Mouse (Mus musculus): ENCODE measurements around the gene C87977. TPM values are rescaled to one million over a fixed set of nuclear protein-coding genes. Genes with fewer than 3 reads are reported as not detected.
"Not testable (repeated sequence)": the region's sequence is repeated elsewhere in the genome, so short reads cannot be mapped to it uniquely, and the experiment has no call there.

Gene C87977
- polyA plus RNA-seq (2016; fragmentation: Nextera tagmentation; extraction: Ambion mirVana) = not detected in 2 replicates

DNA sequence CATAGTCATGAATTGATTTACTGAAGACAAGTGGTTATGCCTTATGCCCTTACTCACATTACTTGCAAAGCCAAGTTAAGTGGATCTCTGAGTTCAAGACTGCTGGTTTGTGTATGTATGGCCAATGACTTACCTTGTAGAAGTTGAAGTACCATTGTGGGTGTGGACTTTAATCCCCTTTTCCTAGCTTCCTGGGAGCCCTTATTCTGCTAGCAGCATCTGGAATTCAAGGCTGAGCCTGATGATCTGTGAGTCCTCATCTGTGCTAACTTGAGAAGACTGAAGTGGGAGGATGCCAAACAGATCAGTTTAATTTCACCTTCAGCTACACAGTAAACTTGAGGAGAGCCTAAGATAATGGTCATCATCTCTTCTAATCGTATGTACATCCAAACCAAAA is at the start of gene C87977:
TSS of gene C87977 (minus strand) at position 101 of the 400 bp plus-strand sequence.
- not testable (repeated sequence) for H3K4me1 ChIP-seq; H3K27me3 ChIP-seq; H3K36me3 ChIP-seq; H3K27ac ChIP-seq; H3K9ac ChIP-seq; ATAC-seq (ENCODE audit: low FRiP score); H3K4me3 ChIP-seq; H3K4me2 ChIP-seq (replicated peaks)
- 77% methylated on average over 1 of the region's 1 CpGs for WGBS
- H3K9me3 ChIP-seq (replicated peaks) = peaks cover 19% of the 10 kb centered on the region; the same call in 1 of the 2 replicates

DNA sequence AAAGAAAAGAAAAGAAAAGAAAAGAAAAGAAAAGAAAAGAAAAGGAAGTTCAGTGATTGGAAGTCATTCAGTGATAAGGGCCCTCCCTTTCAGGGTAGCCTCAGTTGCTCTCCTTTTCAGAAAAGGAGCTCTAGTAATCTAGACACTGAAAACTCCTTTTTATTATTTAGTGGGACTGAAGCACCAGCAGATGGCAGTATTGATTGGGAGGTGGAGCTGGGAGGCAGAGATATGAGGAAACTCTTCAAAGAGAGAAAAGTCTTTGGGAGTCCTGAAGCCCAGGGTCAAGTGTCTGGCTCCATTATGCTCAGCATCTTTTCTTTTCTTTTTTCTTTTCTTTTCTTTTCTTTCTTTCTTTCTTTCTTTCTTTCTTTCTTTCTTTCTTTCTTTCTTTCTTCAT is 41.6 kb upstream of the C87977 start:
- H3K36me3 ChIP-seq; H3K4me2 ChIP-seq (replicated peaks); H3K9ac ChIP-seq; H3K4me1 ChIP-seq; H3K4me3 ChIP-seq; H3K27me3 ChIP-seq; H3K27ac ChIP-seq; ATAC-seq (ENCODE audit: low FRiP score): not testable (repeated sequence)
- peaks cover 14% of the 10 kb centered on the region for H3K9me3 ChIP-seq (replicated peaks)

DNA sequence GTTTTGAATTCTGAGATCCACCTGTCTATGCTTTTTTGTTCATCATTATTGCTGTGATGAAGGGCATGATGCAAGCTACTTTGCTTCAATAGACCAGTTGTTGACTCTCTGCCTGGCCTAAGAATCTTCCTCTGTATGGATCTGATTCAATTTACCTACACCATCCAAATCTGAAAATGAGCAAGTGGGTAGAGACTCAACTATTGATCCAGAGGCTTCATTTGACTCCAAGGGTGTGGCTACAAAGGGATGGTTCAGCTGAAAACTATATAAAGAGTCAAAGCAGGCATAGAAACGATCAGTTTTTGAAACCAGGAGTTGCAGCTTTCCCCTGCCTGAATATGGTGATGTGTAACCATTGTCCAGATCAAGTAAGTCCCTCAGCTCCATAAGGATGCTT is 22.7 kb downstream of the C87977 start, which contains the start of gene Oog2:
TSS of gene Oog2 (plus strand) at position 301 of the 400 bp plus-strand sequence.
- Histone ChIP-seq H3K9ac (no peak within 1 kb of the TSS), H3K27me3 (no peaks in the 10 kb centered on the region), H3K4me2 (replicated peaks) (no peak within 1 kb of the TSS), H3K36me3 (no peaks in the 10 kb centered on the region), H3K4me3 (no peak within 1 kb of the TSS), H3K9me3 (replicated peaks) (peaks cover 38% of the 10 kb centered on the region), H3K27ac (no peak within 1 kb of the TSS), H3K4me1 (no peaks in the 10 kb centered on the region)
- no peak for ATAC-seq (ENCODE audit: low FRiP score)
- WGBS = 42% methylated on average over 1 of the region's 1 CpGs

DNA sequence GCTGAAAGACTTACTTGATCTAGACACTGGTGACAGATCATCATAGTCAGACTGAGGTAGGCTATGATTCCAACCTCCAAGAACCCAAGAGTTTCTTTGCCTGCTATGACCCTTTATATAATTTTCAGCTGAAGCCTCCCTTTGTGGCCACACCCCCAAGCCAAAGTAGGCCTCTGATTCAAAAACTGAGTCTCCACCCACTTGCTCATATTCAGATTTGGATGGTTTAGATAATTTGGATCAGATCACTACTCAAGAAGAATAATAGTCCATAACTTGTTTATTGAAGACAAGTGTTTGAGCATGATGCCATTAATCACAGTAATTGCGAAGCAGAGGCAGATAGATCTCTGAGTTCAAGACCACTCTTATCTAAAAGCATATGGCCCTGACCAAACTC is 50.6 kb downstream of the C87977 start, which contains the start of gene Oog3:
TSS of gene Oog3 (minus strand) at position 101 of the 400 bp plus-strand sequence.
- peaks cover 75% of the 10 kb centered on the region for H3K9me3 ChIP-seq (replicated peaks)
- no peaks in the 10 kb centered on the region for H3K36me3 ChIP-seq
- 71% methylated on average over 1 of the region's 1 CpGs for WGBS
- no peak for ATAC-seq (ENCODE audit: low FRiP score)
- H3K9ac ChIP-seq = no peak within 1 kb of the TSS
- no peaks in the 10 kb centered on the region for H3K4me1 ChIP-seq
- no peaks in the 10 kb centered on the region for H3K27me3 ChIP-seq
- no peak within 1 kb of the TSS for H3K27ac ChIP-seq
- no peak within 1 kb of the TSS for H3K4me2 ChIP-seq (replicated peaks)
- H3K4me3 ChIP-seq = no peak within 1 kb of the TSS

Other genes with a start within 250 kb of the C87977 start
- not detected in 2 replicates for gene Gm13101, start 246.4 kb downstream of the C87977 start, polyA plus RNA-seq (2016; fragmentation: Nextera tagmentation; extraction: Ambion mirVana)
- gene Pramef17, start 218.9 kb downstream of the C87977 start, polyA plus RNA-seq (2016; fragmentation: Nextera tagmentation; extraction: Ambion mirVana) = not detected in 2 replicates
- gene Pramel4, start 154.2 kb downstream of the C87977 start, polyA plus RNA-seq (2016; fragmentation: Nextera tagmentation; extraction: Ambion mirVana) = not detected in 2 replicates
- not detected in 2 replicates for gene Gm13102, start 106.8 kb downstream of the C87977 start, polyA plus RNA-seq (2016; fragmentation: Nextera tagmentation; extraction: Ambion mirVana)
- not detected in 2 replicates for gene Oog3, start 50.7 kb downstream of the C87977 start, polyA plus RNA-seq (2016; fragmentation: Nextera tagmentation; extraction: Ambion mirVana)
- not detected in 2 replicates for gene Oog2, start 22.6 kb downstream of the C87977 start, polyA plus RNA-seq (2016; fragmentation: Nextera tagmentation; extraction: Ambion mirVana)
- not detected in 2 replicates for gene Pramel5, start 67.2 kb upstream of the C87977 start, polyA plus RNA-seq (2016; fragmentation: Nextera tagmentation; extraction: Ambion mirVana)
- gene Gm13128, start 116.9 kb upstream of the C87977 start, polyA plus RNA-seq (2016; fragmentation: Nextera tagmentation; extraction: Ambion mirVana) = not detected in 2 replicates
- not detected in 2 replicates for gene Gm13119, start 144.6 kb upstream of the C87977 start, polyA plus RNA-seq (2016; fragmentation: Nextera tagmentation; extraction: Ambion mirVana)
- not detected in 2 replicates for gene Pramef20, start 164.6 kb upstream of the C87977 start, polyA plus RNA-seq (2016; fragmentation: Nextera tagmentation; extraction: Ambion mirVana)
- 0.14 TPM in 1 of 2 replicates, not detected in the other for gene Pramef12, start 195.1 kb upstream of the C87977 start, polyA plus RNA-seq (2016; fragmentation: Nextera tagmentation; extraction: Ambion mirVana)
- gene 1700012P22Rik, start 225.5 kb upstream of the C87977 start, polyA plus RNA-seq (2016; fragmentation: Nextera tagmentation; extraction: Ambion mirVana) = 0.22 and 0.33 TPM in 2 replicates
- not detected in 2 replicates for gene Gm9944, start 240.0 kb upstream of the C87977 start, polyA plus RNA-seq (2016; fragmentation: Nextera tagmentation; extraction: Ambion mirVana)

Data from hindbrain, embryonic 12.5 days (tissue).